Mouse (Mus musculus) CH12.LX (cell line): Measurements from ENCODE around the gene Zfp324. TPM values are rescaled to one million over a fixed set of nuclear protein-coding genes. Genes with fewer than 3 reads are reported as not detected.

ENCODE experiments used
- DNase-seq: peaks from one replicate; pipeline ENCODE4 v3.0.0-alpha.2; 2013; ENCODE audit errors: extremely low read depth
- H3K27ac ChIP-seq: 2 replicates; pipeline ENCODE4 v1.5.1; 2012; ENCODE audit warnings: low read depth, mild to moderate bottlenecking, control low read depth, moderate library complexity; ENCODE audit not compliant: insufficient read depth
- H3K27me3 ChIP-seq: replicated peaks from 2 replicates; pipeline ENCODE3; 2012; ENCODE audit warnings: inconsistent platforms
- H3K36me3 ChIP-seq, 2 experiments: replicated peaks in 1 of 2; 2 replicates each; pipeline versions ENCODE3 to v1.6.1; 2012; ENCODE audit warnings: inconsistent platforms in 1 of 2, low read length in 1 of 2, mild to moderate bottlenecking in 1 of 2, mixed read lengths in 1 of 2, moderate library complexity in 1 of 2; ENCODE audit not compliant: control insufficient read depth in 1 of 2, insufficient read depth in 1 of 2
- H3K4me1 ChIP-seq, 2 experiments: 2 replicates each; pipeline ENCODE4 v1.6.1; 2012; ENCODE audit warnings: inconsistent platforms in 1 of 2, moderate library complexity in 1 of 2; ENCODE audit not compliant: insufficient read depth in 2 of 2, control insufficient read depth in 1 of 2
- H3K4me2 ChIP-seq: 2 replicates; pipeline ENCODE4 v1.6.1; 2012; ENCODE audit warnings: low read depth, mild to moderate bottlenecking, control low read depth; ENCODE audit not compliant: poor library complexity, insufficient read depth, severe bottlenecking
- H3K4me3 ChIP-seq, 3 experiments: fragments of 150-350 bp in 1 of 3; sonication (generic) in 1 of 3; replicated peaks in 1 of 3; 2 replicates each; pipeline versions ENCODE3 to v1.5.1; 2011 to 2012; ENCODE audit warnings: low read depth in 2 of 3, low read length in 2 of 3, mild to moderate bottlenecking in 2 of 3, moderate library complexity in 2 of 3, control low read depth in 1 of 3, improper control_type of control experiment in 1 of 3, inconsistent platforms in 1 of 3, mixed read lengths in 1 of 3; ENCODE audit not compliant: poor library complexity in 1 of 3
- H3K79me2 ChIP-seq: replicated peaks from 2 replicates; pipeline ENCODE4 v1.6.1; 2012; ENCODE audit warnings: mild to moderate bottlenecking, moderate library complexity; ENCODE audit not compliant: control insufficient read depth, poor library complexity, insufficient read depth, severe bottlenecking; ENCODE audit errors: extremely low read depth
- H3K9ac ChIP-seq: 2 replicates; pipeline ENCODE4 v1.6.1; 2012; ENCODE audit warnings: low read depth, mild to moderate bottlenecking, control low read depth, moderate library complexity; ENCODE audit not compliant: insufficient read depth
- H3K9me3 ChIP-seq: replicated peaks from 2 replicates; pipeline ENCODE3; 2012; ENCODE audit warnings: low read length, inconsistent platforms, mixed read lengths
- BHLHE40 ChIP-seq: IDR thresholded peaks from 2 replicates; pipeline ENCODE4 v1.6.1; 2011; ENCODE audit warnings: mild to moderate bottlenecking, low read depth, low read length, improper control_type of control experiment
- CHD1 ChIP-seq: IDR thresholded peaks from 2 replicates; pipeline ENCODE4 v1.6.1; 2012; ENCODE audit warnings: low read depth, low read length, improper control_type of control experiment, inconsistent platforms
- CHD2 ChIP-seq: IDR thresholded peaks from 2 replicates; pipeline ENCODE4 v1.6.1; 2011; ENCODE audit warnings: low read length, improper control_type of control experiment
- E2F4 ChIP-seq: IDR thresholded peaks from 2 replicates; pipeline ENCODE4 v1.6.1; 2011; ENCODE audit warnings: low read depth, low read length, improper control_type of control experiment; ENCODE audit not compliant: insufficient replicate concordance
- ELF1 ChIP-seq: IDR thresholded peaks from 2 replicates; pipeline ENCODE4 v1.6.1; 2014; ENCODE audit warnings: low read depth, mild to moderate bottlenecking, inconsistent platforms, low read length, improper control_type of control experiment
- EP300 ChIP-seq: IDR thresholded peaks from 2 replicates; pipeline ENCODE4 v1.6.1; 2011; ENCODE audit warnings: low read length, improper control_type of control experiment
- ETS1 ChIP-seq: conservative IDR thresholded peaks from 2 replicates; pipeline ENCODE4 v1.6.1; 2012; ENCODE audit warnings: low read depth, mild to moderate bottlenecking, inconsistent platforms, low read length, improper control_type of control experiment, moderate library complexity
- HCFC1 ChIP-seq: IDR thresholded peaks from 2 replicates; pipeline ENCODE4 v1.6.1; 2012; ENCODE audit warnings: low read depth, mild to moderate bottlenecking, inconsistent platforms, low read length, improper control_type of control experiment
- JUN ChIP-seq: IDR thresholded peaks from 2 replicates; pipeline ENCODE4 v1.6.1; 2011; ENCODE audit warnings: low read depth, mild to moderate bottlenecking, low read length, improper control_type of control experiment, moderate library complexity; ENCODE audit not compliant: insufficient read depth
- KAT2A ChIP-seq: IDR thresholded peaks from 2 replicates; pipeline ENCODE4 v1.6.1; 2012; ENCODE audit warnings: low read length, improper control_type of control experiment, inconsistent platforms; ENCODE audit not compliant: insufficient replicate concordance
- MAFK ChIP-seq: IDR thresholded peaks from 2 replicates; pipeline ENCODE4 v1.6.1; 2011; ENCODE audit warnings: low read length, improper control_type of control experiment; ENCODE audit not compliant: insufficient replicate concordance
- MAX ChIP-seq: IDR thresholded peaks from 2 replicates; pipeline ENCODE4 v1.6.1; 2011; ENCODE audit warnings: low read length, improper control_type of control experiment
- MAZ ChIP-seq: IDR thresholded peaks from 2 replicates; pipeline ENCODE4 v1.6.1; 2012; ENCODE audit warnings: low read depth, mild to moderate bottlenecking, inconsistent platforms, low read length, improper control_type of control experiment, moderate library complexity
- MXI1 ChIP-seq: IDR thresholded peaks from 2 replicates; pipeline ENCODE4 v1.6.1; 2011; ENCODE audit warnings: mild to moderate bottlenecking, low read depth, low read length, improper control_type of control experiment
- NELFE ChIP-seq: IDR thresholded peaks from 2 replicates; pipeline ENCODE4 v1.6.1; 2011; ENCODE audit warnings: low read depth, low read length, improper control_type of control experiment
- NRF1 ChIP-seq: IDR thresholded peaks from 2 replicates; pipeline ENCODE4 v1.6.1; 2014; ENCODE audit warnings: low read depth, mild to moderate bottlenecking, inconsistent platforms, low read length, improper control_type of control experiment, moderate library complexity
- PAX5 ChIP-seq: IDR thresholded peaks from 2 replicates; pipeline ENCODE4 v1.6.1; 2012; ENCODE audit warnings: low read length, inconsistent platforms, mixed read lengths
- POLR2A ChIP-seq: IDR thresholded peaks from 2 replicates; pipeline ENCODE4 v1.6.1; 2011; ENCODE audit warnings: low read depth, mild to moderate bottlenecking, improper control_type of control experiment, low read length
- POLR2AphosphoS2 ChIP-seq: IDR thresholded peaks from 2 replicates; pipeline ENCODE4 v1.6.1; 2011; ENCODE audit warnings: low read depth, low read length, improper control_type of control experiment
- SIN3A ChIP-seq: IDR thresholded peaks from 2 replicates; pipeline ENCODE4 v1.6.1; 2012; ENCODE audit warnings: low read length, improper control_type of control experiment, inconsistent platforms
- SMC3 ChIP-seq: IDR thresholded peaks from 2 replicates; pipeline ENCODE4 v1.6.1; 2011; ENCODE audit warnings: low read depth, low read length, improper control_type of control experiment
- TBP ChIP-seq: conservative IDR thresholded peaks from 2 replicates; pipeline ENCODE4 v1.6.1; 2011; ENCODE audit warnings: low read depth, low read length, improper control_type of control experiment
- TCF12 ChIP-seq: IDR thresholded peaks from 2 replicates; pipeline ENCODE4 v1.6.1; 2014; ENCODE audit warnings: low read depth, mild to moderate bottlenecking, inconsistent platforms, low read length, improper control_type of control experiment
- UBTF ChIP-seq: IDR thresholded peaks from 2 replicates; pipeline ENCODE4 v1.6.1; 2012; ENCODE audit warnings: low read depth, mild to moderate bottlenecking, inconsistent platforms, low read length, improper control_type of control experiment, moderate library complexity
- USF2 ChIP-seq: conservative IDR thresholded peaks from 2 replicates; pipeline ENCODE4 v1.6.1; 2011; ENCODE audit warnings: low read depth, low read length, improper control_type of control experiment
- ZKSCAN1 ChIP-seq: IDR thresholded peaks from 2 replicates; pipeline ENCODE4 v1.6.1; 2012; ENCODE audit warnings: low read depth, inconsistent platforms, low read length, improper control_type of control experiment, borderline replicate concordance
- ZMIZ1 ChIP-seq: IDR thresholded peaks from 2 replicates; pipeline ENCODE4 v1.6.1; 2012; ENCODE audit warnings: low read depth, mild to moderate bottlenecking, inconsistent platforms, low read length, improper control_type of control experiment
- dilution Hi-C: fragments of 300-500 bp; cut with MboI; formaldehyde crosslinking; loops from 2 replicates; pipeline ENCODE4 v1.14.3; 2020; ENCODE audit warnings: low sequenced_read_pairs; ENCODE audit not compliant: extremely low pct_unique_long_range_greater_than_20kb, extremely low pct_ligation_motif_present
- in situ Hi-C: fragments of 300-500 bp; cut with MboI; formaldehyde crosslinking; loops from 3 replicates; pipeline ENCODE4 v1.14.3; 2019; ENCODE audit warnings: low sequenced_read_pairs, low pct_ligation_motif_present, low pct_unique_long_range_greater_than_20kb, mixed read lengths
- polyA plus RNA-seq: library from polyadenylated mRNA; unstranded; fragments of >175 nt; gene quantifications from 2 replicates; pipeline ENCODE4 v1.2.1, GENCODE M21; 2012; ENCODE audit warnings: low read depth; ENCODE audit not compliant: insufficient read length
- total RNA-seq, 2 experiments: library from RNA; depleted of rRNA; stranded (reverse); fragments of 300-350 nt in 1 of 2; fragments of >200 nt in 1 of 2; gene quantifications; 2 replicates each; pipeline ENCODE4 v1.2.3; 2012 to 2014

Zfp324 gene
- total and polyA plus RNA-seq, 3 experiments = 3.8 to 7.3 (median 6.4) TPM

GRCm38 (mm10) chr7:12977682-12978389 lies 12.2 kb downstream of the Zfp324 start, which contains the start of gene Zfp446 (continued):
- no peak for TF ChIP-seq EP300
- peak; percentile 69 for TF ChIP-seq TCF12

GRCm38 (mm10) chr7:12978931-12979722 lies 13.5 kb downstream of the Zfp324 start:
- in situ Hi-C loops = no loop called here
- peak overlapping the region; percentile 64 for H3K9ac ChIP-seq
- no peaks in the 10 kb centered on the region for H3K9me3 ChIP-seq
- peaks cover 10 to 31% of the 10 kb centered on the region in 2 experiments; a peak in 3 of 4 replicates for H3K4me1 ChIP-seq
- peak; percentile 5; the same call in 1 of the 2 replicates for TF ChIP-seq BHLHE40
- no peak for TF ChIP-seq POLR2A
- TF ChIP-seq ETS1 = 0 out of 2 replicates have a peak, but pooled peaks have one; percentile 10
- peak overlapping the region; percentile 2 to 73 (median 29) for H3K4me3 ChIP-seq
- dilution Hi-C loops = no loop called here
- H3K27ac ChIP-seq = peak overlapping the region; percentile 60
- H3K79me2 ChIP-seq = no peaks in the 10 kb centered on the region
- peak overlapping the region; percentile 58 for H3K4me2 ChIP-seq
- H3K27me3 ChIP-seq = no peaks in the 10 kb centered on the region
- peaks cover 12 to 25% of the 10 kb centered on the region in 2 experiments for H3K36me3 ChIP-seq
- peak; percentile 60 for DNase-seq

- peak; percentile 67 for DNase-seq
- Histone ChIP-seq H3K9ac (peak overlapping the region; percentile 35; the same call in 1 of the 2 replicates), H3K79me2 (no peaks in the 10 kb centered on the region), H3K9me3 (no peaks in the 10 kb centered on the region), H3K27me3 (no peaks in the 10 kb centered on the region), H3K36me3 (peaks cover 12 to 30% of the 10 kb centered on the region in 2 experiments), H3K4me1 (peaks cover 10 to 31% of the 10 kb centered on the region in 2 experiments; a peak in 3 of 4 replicates), H3K4me3 (peak overlapping the region; percentile 29 to 73 (median 51)), H3K4me2 (peak overlapping the region; percentile 16; the same call in 1 of the 2 replicates), H3K27ac (peak overlapping the region; percentile 60)
- in situ Hi-C loops (loop anchor here (10.0 kb wide), 1 partner anchor 55 kb away; the partner anchor contains the start of genes Rnf225 and Rps5), dilution Hi-C loops (no loop called here)
- TF ChIP-seq CHD1 = no peak
- TF ChIP-seq HCFC1 = no peak
- no peak for TF ChIP-seq E2F4
- no peak for TF ChIP-seq PAX5
- TF ChIP-seq MAX = no peak; the same call in 1 of the 2 replicates
- TF ChIP-seq POLR2AphosphoS2 = no peak
- TF ChIP-seq USF2 = no peak
- TF ChIP-seq MXI1 = no peak
- TF ChIP-seq TBP = no peak
- no peak for TF ChIP-seq MAZ
- no peak for TF ChIP-seq NRF1
- TF ChIP-seq EP300 = no peak
- no peak for TF ChIP-seq MAFK
- no peak for TF ChIP-seq KAT2A
- TF ChIP-seq ETS1 = no peak
- peak; percentile 72 for TF ChIP-seq CHD2
- TF ChIP-seq JUN = no peak
- TF ChIP-seq ZKSCAN1 = no peak
- no peak for TF ChIP-seq UBTF
- no peak for TF ChIP-seq NELFE
- no peak for TF ChIP-seq SMC3
- TF ChIP-seq SIN3A = 0 out of 2 replicates have a peak, but pooled peaks have one; percentile 35
- TF ChIP-seq ZMIZ1 = no peak
- 0 out of 2 replicates have a peak, but pooled peaks have one; percentile 11 for TF ChIP-seq ELF1
Observed at GRCm38 (mm10) chr7:12979776-12980175, 14.1 kb downstream of the Zfp324 start.
